Mouse (Mus musculus): ENCODE results near the gene Med24.

Gene Med24

DNA sequence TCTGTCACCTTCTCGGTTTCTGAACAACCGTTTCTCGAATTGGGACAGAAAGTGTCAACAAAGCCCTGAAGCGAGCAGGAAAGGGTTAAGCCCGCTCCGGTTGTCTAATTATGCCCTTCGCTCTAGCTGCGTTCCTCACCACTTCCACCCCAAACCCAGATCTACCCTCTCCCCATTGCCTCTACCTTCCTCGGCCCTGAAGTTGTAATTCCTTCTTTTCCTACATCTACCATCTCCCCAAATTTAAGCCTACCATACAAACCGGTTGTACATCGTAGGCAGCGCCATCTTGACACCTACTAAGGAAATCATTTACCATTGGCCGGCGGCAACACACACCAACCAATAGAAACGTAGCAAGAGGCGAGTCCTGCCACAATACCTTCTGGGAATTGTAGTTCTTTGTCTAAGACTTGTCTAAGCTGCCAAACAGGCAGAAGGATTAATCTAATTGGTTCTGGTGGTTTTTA is at the start of gene Med24:
Gene Med24 (minus strand): TSS at position 317 of the 470 bp plus-strand sequence.
- DNase-seq = peak; percentile 84 to 89

- DNase-seq = no peak
Observed at GRCm38 (mm10) chr11:98777888-98778287, 48.7 kb upstream of the Med24 start.

DNA sequence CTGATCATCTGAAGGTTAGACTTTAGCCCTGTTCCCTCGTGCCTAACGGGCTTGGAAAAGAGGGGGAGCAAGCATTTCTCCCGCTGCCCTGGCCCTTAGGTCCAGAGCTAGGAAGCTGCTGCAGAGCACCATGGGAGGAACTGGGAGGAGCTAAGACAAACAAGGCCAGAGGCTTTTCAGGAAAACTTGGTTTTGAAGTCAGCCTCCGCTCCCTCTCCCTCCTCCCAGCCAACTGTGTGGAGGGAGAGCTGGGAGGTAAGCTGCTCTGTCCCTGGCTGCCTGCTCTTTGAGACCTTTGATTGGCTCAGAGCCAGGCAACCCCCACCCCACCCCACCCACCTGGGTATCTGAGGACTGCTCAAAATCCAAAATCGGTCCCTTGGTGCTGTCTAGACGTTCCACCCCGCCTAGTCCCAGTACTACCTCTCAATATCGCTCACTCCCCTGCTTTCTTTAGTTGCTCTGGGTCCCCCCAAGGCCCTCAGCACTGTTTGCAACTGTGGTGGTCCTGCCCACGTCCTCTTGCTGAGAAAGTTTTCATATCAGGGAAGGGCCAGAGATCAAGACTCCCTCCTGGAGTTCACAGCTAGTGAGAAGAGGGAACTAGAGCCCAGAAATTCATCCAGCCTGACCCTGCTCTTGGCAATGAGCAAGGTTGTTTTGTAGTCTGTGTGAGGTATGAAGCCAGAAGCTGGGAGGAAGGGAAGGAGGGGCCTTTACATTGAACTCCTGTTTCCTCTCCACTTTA is 47.8 kb upstream of the Med24 start:
- peak; percentile 66 to 78 for DNase-seq

- DNase-seq = no peak
Observed at GRCm38 (mm10) chr11:98776052-98776764, 47.0 kb upstream of the Med24 start.

DNA sequence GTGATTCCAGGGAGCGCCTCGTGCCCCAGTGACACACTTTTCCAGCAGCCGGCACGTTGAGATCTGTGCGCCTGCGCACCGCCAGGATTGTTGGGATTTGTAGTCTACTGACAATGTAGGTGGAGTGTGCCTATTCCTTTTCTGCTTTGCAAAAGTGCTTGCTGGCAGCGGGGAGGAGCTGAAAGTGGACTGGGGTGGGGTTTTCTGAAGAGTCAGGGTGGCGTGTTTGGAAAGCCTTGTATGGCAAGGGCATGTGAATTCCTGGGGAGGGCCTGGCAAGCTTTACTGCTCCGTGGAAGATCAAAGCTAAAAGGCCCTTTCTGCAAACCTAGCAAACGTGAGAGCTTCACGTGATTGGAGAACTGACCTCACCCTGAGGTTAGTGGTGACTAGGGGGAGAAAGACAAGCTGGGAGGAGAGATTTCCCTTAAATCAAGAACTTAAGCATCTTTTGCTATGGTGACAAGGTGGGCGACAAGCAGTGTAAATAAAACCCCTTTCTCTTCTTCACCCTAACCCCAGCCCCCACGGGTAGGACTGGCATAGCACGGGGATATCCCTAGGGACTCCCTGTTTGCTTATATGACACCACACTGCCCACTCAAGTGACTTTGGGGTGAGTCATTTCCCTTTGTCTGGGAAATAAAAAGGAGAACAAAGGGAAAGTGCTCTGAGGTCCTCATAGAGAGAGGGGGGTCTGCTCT is 46.3 kb upstream of the Med24 start:
- DNase-seq = peak; percentile 97 to 99

DNA sequence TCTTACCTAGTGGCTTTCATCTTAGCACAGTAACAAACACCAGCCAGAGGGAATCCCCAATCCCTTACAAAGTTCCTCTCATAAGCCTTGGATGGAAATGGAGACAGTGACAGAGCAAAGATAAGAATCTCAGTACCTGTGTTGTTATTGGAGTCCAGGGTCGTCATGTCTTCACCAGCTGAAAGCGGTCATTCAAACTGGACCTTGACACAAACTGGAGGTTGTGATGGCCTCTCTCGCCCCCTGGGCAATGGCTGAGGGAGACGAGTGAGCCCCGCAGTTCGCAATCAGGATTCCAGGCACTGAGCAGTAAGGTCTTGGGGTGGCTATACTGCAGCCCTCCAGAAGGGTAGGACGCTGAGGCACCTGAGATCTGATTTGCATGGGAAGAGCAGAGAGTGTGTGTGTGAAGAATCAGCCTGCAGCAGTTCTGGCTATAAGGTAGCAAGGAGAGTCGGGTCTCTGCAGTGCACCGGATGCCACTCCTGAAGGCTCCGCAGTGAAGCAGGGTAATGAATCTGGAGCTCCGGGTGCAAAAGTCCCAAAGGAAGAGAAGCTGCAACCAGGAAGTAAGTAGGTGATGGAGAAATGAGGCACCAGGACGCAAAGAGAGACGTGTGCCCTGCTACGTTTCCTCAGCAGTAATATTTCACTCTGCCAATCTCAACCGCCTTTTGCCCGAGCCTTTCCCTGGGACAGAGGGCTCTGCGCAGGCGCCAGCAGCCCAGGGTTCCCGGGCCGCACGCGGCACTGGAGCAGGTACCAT is 45.5 kb upstream of the Med24 start, which contains the start of gene Nr1d1:
Gene Nr1d1 (minus strand): TSS at position 752 of the 766 bp plus-strand sequence.
- no peak for DNase-seq

DNA sequence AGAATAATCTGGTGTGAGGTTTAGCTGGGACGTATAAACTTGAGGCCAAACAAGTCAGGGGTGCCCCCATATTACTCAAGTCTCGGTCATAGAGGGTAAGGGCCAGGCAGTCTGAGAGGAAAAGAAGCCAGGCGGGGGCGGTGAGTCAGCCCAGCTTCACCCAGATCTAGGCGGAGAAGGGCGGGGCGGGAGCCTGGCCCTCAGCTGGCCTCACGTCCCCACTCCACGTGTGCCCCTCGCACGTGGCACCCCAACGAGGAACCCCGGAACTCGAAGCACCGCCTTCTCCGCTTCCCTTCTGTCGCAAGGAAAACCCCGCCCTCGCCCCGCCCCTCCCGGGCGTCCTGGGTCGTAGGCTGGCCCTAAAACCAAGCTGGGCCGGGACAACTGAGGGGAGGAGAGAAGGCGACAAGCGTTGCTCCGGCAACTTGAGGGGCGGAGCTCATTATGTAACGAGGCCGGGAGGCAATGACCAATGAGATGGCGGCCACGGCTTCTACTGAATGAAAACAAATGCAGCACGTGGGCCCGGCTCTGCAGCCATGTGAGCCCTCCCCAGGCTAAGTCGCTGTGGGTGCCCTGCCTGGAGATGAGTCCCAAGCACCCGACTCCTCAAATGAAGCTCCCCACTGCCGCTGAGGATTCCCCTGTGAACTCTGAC is 44.5 kb upstream of the Med24 start:
- peak; percentile 98 to 99 for DNase-seq

GRCm38 (mm10) chr11:98772667-98773171 is 43.5 kb upstream of the Med24 start:
- peak in 1 of 2 experiments; percentile 59 for DNase-seq

DNA sequence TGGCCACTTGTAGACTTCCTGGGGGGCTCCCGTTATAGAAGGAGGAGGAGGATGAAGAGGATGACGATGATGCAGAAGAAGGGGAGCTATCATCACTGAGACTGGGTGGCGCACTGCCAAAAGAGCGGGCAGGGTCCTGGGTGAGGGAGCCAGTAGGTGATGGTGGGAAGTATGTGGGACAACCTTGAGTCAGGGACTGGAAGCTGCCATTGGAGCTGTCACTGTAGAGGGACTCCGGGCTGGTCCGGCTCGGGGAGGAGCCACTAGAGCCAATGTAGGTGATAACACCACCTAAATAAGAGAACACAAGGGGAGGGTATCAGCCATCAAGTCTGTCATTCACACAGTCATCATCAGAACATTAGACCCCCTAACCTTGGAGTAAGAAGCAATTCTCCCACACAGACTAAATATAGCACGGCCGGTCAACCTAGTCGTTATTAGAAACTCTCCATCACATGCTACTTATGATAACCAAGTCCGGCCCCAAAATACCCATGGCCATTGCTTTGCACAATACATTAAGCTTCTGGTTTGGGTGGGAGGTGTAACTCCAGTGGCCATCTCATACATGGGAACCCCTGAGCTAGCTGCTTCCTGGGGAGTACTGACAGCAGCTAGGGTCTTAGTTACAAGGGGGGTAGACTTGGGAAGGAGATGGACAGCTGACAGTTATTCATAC is 42.8 kb upstream of the Med24 start:
- DNase-seq = peak in 1 of 2 experiments; percentile 41

DNA sequence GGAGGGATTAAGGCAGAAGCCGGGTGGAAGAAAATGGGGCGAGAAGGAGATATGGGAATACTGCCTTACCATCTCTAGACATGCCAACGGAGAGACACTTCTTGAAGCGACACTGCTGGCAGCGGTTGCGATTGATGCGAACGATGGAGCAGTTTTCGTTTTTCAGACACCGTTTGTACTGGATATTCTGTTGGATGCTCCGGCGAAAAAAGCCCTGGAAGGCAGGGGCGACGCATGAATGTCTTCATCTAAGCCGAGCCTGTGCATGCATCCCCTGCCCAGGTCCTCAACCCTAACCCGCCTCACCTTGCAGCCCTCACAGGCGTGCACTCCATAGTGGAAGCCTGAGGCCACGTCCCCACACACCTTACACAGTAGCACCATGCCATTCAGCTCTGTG is 41.9 kb upstream of the Med24 start:
- no peak for DNase-seq

- DNase-seq = peak in 1 of 2 experiments; percentile 51
Observed at GRCm38 (mm10) chr11:98770096-98770975, 41.1 kb upstream of the Med24 start.

- no peak for DNase-seq
Observed at GRCm38 (mm10) chr11:98769007-98769954, 40.0 kb upstream of the Med24 start.

DNA sequence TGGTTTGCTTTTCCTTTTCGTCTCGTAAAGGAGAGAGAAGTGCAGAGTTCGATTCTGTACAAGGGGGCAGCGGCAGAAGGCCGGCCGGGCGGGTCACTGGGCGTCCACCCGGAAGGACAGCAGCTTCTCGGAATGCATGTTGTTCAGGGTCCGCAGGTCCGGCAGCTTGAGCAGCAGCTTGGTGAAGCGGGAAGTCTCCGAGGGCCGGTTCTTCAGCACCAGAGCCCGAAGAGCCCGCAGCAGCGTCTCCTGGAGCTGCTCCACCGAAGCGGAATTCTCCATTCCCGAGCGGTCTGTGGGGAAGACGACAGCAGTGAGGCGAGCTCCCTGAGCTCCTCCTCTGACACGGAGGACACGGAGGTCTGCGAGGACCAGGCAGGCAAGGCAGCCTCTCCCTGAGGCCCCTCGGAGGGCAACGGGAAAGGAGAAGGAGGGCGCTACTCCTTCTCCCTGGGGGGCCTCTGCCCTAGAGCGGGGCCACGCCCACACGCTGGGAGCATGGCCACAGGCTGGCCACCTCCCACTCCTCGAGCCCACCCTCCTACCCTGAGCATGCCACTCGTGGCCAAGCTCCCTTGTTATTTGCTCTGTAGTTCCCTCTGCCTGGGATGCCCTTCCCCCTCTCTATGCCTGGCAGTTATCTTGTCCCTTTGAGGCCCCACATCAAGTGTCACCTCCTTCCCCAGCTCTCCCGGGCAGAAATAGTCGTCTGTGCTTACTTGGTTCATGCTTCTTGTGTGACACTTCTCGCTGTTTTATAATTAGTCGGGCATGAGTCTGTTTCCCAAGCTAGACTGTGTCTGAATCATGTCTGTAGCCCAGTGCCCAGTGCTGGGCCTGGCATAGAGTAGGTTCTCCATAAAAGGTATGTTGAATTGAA is 39.1 kb upstream of the Med24 start:
- peak; percentile 59 to 74 for DNase-seq

- no peak for DNase-seq
Observed at GRCm38 (mm10) chr11:98767713-98768112, 38.5 kb upstream of the Med24 start.

DNA sequence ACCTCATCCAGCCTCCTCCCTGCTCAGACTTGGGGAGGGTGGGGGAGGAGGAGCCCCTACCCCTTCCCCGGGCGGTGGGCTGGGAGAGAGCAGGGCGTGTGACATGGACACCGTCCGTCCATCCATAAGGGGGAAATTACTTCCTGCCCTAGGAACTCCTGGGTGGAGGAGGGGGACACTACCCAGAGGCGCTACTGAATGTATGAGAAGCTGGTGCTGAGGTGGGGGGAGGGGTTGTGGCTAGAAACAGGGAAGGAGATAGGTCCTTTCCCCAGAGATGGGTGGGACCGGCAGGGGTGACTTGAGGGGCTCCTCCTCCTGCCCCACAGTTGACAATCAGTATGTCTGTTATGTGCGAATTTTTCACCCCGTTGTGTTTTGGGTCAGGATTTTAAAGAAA is 38.0 kb upstream of the Med24 start:
- DNase-seq = peak in 1 of 2 experiments; percentile 70

DNA sequence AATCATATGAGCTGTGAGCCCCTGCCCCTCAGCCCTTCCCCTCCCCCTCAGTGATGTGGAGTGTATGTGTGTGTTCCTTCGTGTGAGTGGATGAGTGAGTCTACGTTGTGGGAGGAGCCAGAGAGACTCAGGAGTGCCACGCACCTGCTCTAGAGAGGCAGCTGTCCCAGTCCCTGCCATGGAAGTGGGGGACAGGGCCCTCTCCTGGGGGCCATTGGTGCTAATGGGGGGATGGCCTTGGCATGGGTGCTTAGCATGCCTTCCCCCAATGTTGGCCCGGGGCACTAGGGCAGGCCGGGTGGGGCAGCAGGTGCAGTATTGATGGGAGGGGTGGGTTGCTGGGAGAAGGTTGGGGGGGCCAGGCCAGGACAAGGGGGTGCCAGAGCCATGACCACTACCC is 37.6 kb upstream of the Med24 start:
- no peak for DNase-seq

DNA sequence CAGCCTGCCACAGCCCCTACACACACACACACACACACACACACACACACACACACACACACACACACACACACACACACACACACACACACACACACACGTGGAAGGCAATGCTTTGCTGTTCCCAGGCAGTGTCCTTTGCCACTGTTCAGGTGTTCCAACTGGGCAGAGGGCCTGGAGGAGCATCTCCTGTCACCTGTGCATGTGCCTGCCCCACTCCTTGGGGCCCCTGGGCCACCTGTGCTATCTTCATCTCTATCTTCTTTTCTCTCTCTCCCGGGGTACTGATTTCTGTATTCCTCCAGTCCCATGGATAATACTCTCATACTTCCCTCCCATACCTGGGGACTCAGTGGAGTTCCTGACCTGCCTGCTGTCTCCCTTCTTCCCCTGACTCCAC is 37.1 kb upstream of the Med24 start:
- DNase-seq = no peak
